Mouse (Mus musculus) thymus, postnatal 10 days (tissue): ENCODE measurements around the gene Cdh15.

Source experiments
- DNase-seq, 2 experiments: peaks; one replicate each; pipeline ENCODE4 v3.0.0; 2021; ENCODE audit warnings: low spot score in 2 of 2

The Cdh15 gene

DNA sequence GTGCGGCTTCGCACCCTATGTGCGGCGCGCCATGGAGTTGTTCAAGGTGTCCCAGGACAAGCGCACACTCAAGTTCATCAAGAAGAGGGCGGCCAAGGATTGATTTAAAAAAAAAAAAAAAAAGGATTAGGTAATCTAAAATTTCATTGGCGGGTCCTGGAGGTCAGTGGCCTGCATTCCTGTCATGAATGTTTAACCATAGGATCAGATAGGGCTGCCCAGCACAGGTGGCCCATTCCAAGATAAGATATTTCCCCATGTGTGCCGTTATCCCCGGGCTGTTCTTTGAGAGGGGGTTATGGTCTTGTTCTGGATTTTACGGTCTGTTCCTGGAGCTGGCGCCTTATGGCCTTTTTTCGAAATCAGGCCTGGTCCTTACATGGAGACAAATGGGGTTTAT is 11.1 kb upstream of the Cdh15 start:
- DNase-seq, result no peak

GRCm38 (mm10) chr8:122844161-122844560 is 3.6 kb upstream of the Cdh15 start:
- DNase-seq, result no peak

GRCm38 (mm10) chr8:122845662-122846061 is 2.1 kb upstream of the Cdh15 start:
- DNase-seq, result no peak

DNA sequence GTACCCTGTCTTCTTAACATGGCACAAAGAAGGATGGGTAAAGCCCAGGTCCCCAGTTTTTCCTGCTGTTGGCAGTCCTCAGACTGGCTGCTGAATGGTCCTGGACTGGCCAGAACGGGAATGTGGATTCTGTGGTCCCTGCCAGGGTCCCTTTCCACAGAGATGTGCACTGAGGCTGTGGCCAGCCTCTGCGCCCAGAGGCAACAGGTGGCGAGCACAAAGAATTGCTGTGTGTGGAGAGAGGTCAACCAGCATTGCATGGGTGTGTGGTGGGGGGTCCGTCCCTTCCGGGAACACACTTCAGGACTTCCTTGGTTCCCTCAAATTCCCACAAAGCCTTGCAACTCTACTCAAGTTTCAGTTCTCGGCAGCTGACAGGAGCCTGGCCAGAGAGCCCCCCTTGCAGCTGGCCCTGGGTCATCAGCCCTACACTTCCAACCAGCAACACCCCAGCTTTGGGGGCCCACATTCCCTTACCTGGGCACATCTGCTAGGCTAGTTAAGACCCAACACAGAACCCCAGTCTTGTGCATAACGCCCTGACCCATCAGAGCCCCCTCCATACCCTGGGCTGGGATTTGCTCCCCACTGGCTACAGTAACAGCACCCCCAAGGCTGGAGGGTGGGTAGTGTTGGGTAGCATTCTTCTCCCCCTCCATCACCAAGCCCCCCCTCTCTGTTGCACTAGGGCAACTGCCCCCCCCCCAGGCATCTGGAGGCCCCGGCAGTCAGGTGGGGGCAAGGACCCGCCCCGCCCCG is 1.6 kb downstream of the Cdh15 start:
- no peak for DNase-seq

DNA sequence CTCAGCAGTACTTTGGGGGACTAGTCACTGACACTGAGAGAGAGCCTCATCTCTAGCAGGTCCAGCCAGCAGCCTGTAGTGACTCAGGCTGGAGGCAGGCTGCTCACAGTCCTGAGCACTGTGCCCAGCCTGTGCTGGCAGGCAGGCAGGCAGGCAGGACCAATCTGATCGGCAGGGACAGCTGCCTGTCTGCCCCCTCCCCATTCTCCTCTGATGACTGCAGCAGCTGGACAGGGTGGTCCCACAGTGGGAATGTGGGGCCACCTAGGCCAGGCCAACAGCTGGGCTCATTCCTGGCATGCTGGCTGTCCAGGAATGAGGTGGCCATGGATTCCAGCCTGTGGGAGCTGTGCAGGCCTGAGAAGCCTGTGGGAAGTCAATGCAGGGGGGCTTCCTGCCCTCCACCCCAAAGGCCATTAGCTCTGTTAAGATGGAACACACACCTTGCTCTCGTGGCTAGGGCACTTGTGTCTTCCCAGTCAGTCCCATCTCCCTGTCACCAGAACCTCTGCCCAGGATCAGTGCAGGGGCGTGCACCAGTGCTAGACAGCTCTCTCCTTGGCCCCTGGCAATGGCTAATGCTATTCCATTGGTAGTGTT is 3.0 kb downstream of the Cdh15 start:
- DNase-seq, result no peak

GRCm38 (mm10) chr8:122851692-122852545 is 4.2 kb downstream of the Cdh15 start:
- DNase-seq, result no peak

GRCm38 (mm10) chr8:122852546-122852905 is 4.8 kb downstream of the Cdh15 start:
- no peak for DNase-seq

DNA sequence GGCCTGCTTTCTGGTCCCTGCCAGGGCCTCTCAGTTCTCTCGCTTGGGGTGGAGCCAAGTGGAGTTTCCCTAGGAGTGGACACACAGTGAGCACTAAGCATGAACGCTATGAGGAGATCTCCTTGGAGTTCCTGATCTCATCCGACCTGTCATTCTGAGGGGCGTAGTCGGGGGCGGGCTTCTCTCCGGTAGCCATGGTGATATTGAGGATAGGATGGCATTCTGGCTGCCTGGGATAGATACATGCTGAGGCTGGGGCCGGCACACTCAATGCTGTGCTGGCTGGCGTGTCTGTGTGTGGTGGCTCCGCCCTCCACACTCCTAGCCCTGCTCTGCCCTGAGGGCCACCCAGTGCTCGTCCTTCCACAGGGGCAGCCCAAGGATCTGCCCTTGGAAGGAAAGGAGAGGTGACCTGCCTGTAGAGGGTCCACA is 5.6 kb downstream of the Cdh15 start:
- no peak for DNase-seq

DNA sequence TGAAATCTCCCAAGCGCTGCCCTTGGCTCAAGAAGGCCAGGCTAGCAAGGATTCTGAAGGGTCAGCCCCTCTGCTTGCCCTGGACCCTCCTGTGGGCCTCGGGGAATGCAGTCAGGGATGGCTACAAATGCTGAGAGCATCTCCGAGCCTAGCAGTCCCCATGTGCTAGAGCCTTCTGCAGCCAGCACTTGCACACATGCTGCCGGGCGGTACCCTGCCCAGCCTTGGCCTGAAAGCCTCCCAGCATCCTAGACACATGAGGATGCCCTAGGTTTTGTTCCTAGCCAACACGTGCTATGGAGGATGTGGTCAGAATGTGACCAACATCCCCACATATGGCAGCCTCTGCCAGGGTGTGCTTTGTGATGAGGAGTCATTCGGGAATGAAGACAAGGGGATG is 6.6 kb downstream of the Cdh15 start:
- no peak for DNase-seq

- no peak for DNase-seq
These were observed 7.4 kb downstream of the Cdh15 start for GRCm38 (mm10) chr8:122855123-122855522.

DNA sequence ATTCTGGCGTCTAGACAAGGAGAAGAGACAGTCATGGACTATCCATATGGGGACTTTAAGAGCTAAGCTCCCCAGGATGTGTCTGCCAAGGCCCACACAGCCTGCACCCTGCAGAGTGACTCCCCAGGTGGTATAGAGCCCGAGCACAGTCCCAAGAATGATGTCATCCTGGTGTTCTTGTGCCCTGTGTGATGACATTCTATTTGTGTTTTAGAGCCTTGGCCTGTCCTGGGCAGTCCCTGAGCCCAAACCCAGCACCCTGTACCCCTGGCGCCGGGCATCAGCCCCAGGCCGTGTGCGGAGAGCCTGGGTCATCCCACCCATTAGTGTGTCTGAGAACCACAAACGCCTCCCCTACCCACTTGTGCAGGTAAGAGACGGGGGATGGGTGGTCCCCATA is 8.5 kb downstream of the Cdh15 start:
- no peak for DNase-seq

GRCm38 (mm10) chr8:122859843-122860242 is 12.1 kb downstream of the Cdh15 start:
- no peak for DNase-seq

- no peak for DNase-seq
These were observed 17.0 kb downstream of the Cdh15 start for GRCm38 (mm10) chr8:122864719-122865129.

DNA sequence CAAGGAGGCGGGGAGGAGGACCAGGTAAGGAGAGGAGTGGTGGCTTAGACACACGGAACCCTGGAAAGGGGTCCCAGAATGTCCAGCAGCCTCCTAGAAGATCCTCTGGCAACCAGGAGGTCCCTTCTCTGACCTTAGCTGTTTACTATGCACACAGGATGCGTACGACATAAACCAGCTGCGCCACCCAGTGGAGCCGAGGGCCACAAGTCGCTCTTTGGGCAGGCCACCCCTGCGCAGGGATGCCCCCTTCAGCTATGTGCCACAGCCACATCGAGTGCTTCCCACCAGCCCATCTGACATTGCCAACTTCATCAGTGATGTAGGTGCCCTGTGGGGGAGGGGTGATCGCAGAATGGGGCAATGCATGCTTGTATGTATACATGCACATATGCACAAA is 17.7 kb downstream of the Cdh15 start:
- DNase-seq, result peak; percentile 36 to 55

- DNase-seq, result no peak
These were observed 18.5 kb downstream of the Cdh15 start for GRCm38 (mm10) chr8:122866231-122866630.

DNA sequence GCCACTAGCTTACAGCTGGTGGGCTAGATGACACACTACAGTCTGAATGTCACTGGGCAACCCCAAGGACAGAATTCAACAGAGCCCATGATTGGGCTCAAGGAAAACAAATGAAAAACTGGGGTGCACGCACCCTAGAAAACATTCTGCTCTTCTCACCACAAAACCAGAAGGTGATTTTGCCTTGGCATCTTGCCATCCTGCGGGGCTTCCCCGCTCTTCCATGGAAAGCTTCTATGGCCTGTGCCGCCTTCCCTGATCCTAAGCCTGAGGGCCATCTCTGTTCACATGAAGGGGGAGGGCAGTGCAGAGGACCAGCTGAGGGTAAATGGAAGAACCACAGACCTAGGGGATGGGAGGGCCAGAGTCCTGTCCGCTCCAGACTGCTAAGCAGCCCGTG is 20.2 kb downstream of the Cdh15 start:
- DNase-seq, result no peak

- DNase-seq, result peak; percentile 64 to 73
These were observed 22.7 kb downstream of the Cdh15 start for GRCm38 (mm10) chr8:122870377-122870863.

GRCm38 (mm10) chr8:122871663-122872062 is 23.9 kb downstream of the Cdh15 start:
- DNase-seq, result no peak

- peak; percentile 27 to 30 for DNase-seq
These were observed 25.4 kb downstream of the Cdh15 start for GRCm38 (mm10) chr8:122873171-122873570.

DNA sequence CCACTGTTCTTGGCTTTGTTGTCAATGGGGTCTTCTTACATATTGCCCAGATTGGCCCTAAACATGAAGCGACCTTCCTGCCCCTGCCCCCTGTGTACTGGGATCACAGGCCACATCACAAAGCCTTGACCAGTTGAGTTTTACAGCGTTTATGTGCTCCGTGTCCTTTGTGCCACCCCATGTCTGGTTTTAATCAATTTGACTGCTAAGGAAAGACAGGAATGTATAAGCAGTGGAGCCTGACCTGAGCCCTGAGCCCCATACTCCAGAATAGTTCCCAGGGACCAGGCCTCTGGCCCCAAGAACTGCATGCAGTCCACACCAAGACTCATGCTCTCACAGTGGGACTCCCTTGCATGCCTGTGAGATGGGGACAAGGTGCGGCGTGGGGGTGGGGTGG is 27.4 kb downstream of the Cdh15 start:
- DNase-seq, result no peak

GRCm38 (mm10) chr8:122878231-122878630 is 30.5 kb downstream of the Cdh15 start:
- DNase-seq, result no peak

DNA sequence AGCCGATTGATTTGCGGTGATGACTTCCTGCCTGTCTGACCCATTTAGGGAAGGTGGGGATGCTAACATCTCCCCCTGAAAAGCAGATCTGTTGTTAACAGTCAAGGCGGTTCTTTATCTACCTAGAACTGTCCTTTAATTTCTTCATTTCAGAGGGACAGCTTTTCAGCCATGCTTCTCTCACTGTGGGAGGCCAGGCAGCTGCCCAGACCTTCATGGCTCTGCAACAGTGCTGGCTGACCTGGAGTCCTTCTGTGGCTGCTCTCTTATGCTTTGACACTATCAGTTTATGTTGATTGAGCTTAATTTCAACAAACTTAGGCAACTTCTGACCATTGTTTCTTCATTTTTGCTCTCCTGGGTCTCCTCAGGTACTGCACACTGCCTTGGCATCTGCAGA is 32.5 kb downstream of the Cdh15 start:
- no peak for DNase-seq

DNA sequence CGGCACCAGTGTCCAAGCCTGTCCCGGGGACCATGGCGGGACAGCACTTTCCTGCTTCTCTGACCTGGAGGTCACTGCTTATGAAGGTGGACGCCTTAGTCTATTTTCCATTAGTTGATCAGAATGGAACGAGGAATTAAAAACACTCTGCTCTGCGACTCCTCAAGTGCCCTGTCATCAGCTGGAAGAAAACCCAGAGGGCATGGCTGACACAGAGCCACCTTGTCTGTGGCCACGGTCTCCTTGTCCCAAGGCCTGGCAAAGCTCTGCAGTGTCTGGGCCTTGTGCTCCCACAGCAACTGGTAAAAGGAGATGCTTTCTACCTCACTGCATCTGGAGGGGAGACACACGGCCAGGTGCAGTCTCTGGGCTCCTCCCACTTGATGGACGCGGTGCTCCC is 35.9 kb downstream of the Cdh15 start:
- DNase-seq, result no peak
